Mouse (Mus musculus): ENCODE results near the gene Prune2. TPM values are rescaled to one million over a fixed set of nuclear protein-coding genes. Genes with fewer than 3 reads are reported as not detected.

Prune2 gene
- polyA plus RNA-seq, 1 experiment from 2014 or later: 0.67 TPM

- DNase-seq: no peak
Measured at GRCm38 (mm10) chr19:17230013-17230412, 274.1 kb downstream of the Prune2 start.

GRCm38 (mm10) chr19:17238471-17238870 lies 282.6 kb downstream of the Prune2 start:
- Histone ChIP-seq H3K4me2 (ENCODE audit: low read depth, low read length) (no peak overlapping the region), H3K9me3 (ENCODE audit: low read length) (no peaks in the 10 kb centered on the region), H3K4me1 (ENCODE audit: insufficient read depth) (no peaks in the 10 kb centered on the region), H3K27me3 (ENCODE audit: insufficient read depth, low read length) (no peaks in the 10 kb centered on the region), H3K9ac (replicated peaks) (no peak overlapping the region), H3K27ac (ENCODE audit: low read depth) (no peak overlapping the region), H3K36me3 (replicated peaks; ENCODE audit: insufficient read depth, low read length) (no peaks in the 10 kb centered on the region), H3K4me3 (ENCODE audit: low read depth, low read length) (no peak overlapping the region)
- no peak for DNase-seq
- TF ChIP-seq CTCF (IDR thresholded peaks at IDR 0.05; ENCODE audit: low read depth) (no peak), EP300 (IDR thresholded peaks at IDR 0.05; ENCODE audit: low read depth) (no peak)
- WGBS (ENCODE audit: insufficient replicate concordance): 65% methylated on average over 3 of the region's 3 CpGs
- ATAC-seq: no peak

More at GRCm38 (mm10) chr19:17230013-17230412, 274.1 kb downstream of the Prune2 start:
- Histone ChIP-seq H3K27ac (ENCODE audit: low read depth) (no peak overlapping the region), H3K4me3 (ENCODE audit: low read depth, low read length) (no peak overlapping the region), H3K27me3 (ENCODE audit: insufficient read depth, low read length) (no peaks in the 10 kb centered on the region), H3K4me2 (ENCODE audit: low read depth, low read length) (no peak overlapping the region), H3K9ac (replicated peaks) (no peak overlapping the region), H3K36me3 (replicated peaks; ENCODE audit: insufficient read depth, low read length) (no peaks in the 10 kb centered on the region), H3K4me1 (ENCODE audit: insufficient read depth) (no peaks in the 10 kb centered on the region), H3K9me3 (ENCODE audit: low read length) (no peaks in the 10 kb centered on the region)
- 45% methylated on average over 1 of the region's 1 CpGs for WGBS (ENCODE audit: insufficient replicate concordance)
- ATAC-seq: peak; percentile 79
- TF ChIP-seq CTCF (IDR thresholded peaks at IDR 0.05; ENCODE audit: low read depth): no peak

GRCm38 (mm10) chr19:17240170-17241077 lies 284.5 kb downstream of the Prune2 start:
- H3K9ac ChIP-seq (replicated peaks): no peak overlapping the region
- no peak overlapping the region for H3K27ac ChIP-seq (ENCODE audit: low read depth)
- no peaks in the 10 kb centered on the region for H3K9me3 ChIP-seq (ENCODE audit: low read length)
- H3K27me3 ChIP-seq (ENCODE audit: insufficient read depth, low read length): no peaks in the 10 kb centered on the region
- no peak for TF ChIP-seq EP300 (IDR thresholded peaks at IDR 0.05; ENCODE audit: low read depth)
- H3K36me3 ChIP-seq (replicated peaks; ENCODE audit: insufficient read depth, low read length): no peaks in the 10 kb centered on the region
- DNase-seq (no peak), ATAC-seq (no peak)
- H3K4me2 ChIP-seq (ENCODE audit: low read depth, low read length): no peak overlapping the region
- 61% methylated on average over 7 of the region's 7 CpGs for WGBS (ENCODE audit: insufficient replicate concordance)
- no peak overlapping the region for H3K4me3 ChIP-seq (ENCODE audit: low read depth, low read length)
- H3K4me1 ChIP-seq (ENCODE audit: insufficient read depth): no peaks in the 10 kb centered on the region

- Histone ChIP-seq H3K27me3 (ENCODE audit: insufficient read depth, low read length) (no peaks in the 10 kb centered on the region), H3K36me3 (replicated peaks; ENCODE audit: insufficient read depth, low read length) (no peaks in the 10 kb centered on the region), H3K27ac (ENCODE audit: low read depth) (no peak overlapping the region), H3K9me3 (ENCODE audit: low read length) (no peaks in the 10 kb centered on the region), H3K9ac (replicated peaks) (no peak overlapping the region), H3K4me1 (ENCODE audit: insufficient read depth) (no peaks in the 10 kb centered on the region), H3K4me3 (ENCODE audit: low read depth, low read length) (no peak overlapping the region), H3K4me2 (ENCODE audit: low read depth, low read length) (no peak overlapping the region)
- WGBS (ENCODE audit: insufficient replicate concordance): 69% methylated on average over 1 of the region's 1 CpGs
- ATAC-seq (no peak), DNase-seq (no peak)
- no peak for TF ChIP-seq CTCF (IDR thresholded peaks at IDR 0.05; ENCODE audit: low read depth)
- TF ChIP-seq EP300 (IDR thresholded peaks at IDR 0.05; ENCODE audit: low read depth): no peak
Measured at GRCm38 (mm10) chr19:17241206-17241605, 285.3 kb downstream of the Prune2 start.

- Histone ChIP-seq H3K9me3 (ENCODE audit: low read length) (no peaks in the 10 kb centered on the region), H3K9ac (replicated peaks) (no peak overlapping the region), H3K4me1 (ENCODE audit: insufficient read depth) (no peaks in the 10 kb centered on the region), H3K36me3 (replicated peaks; ENCODE audit: insufficient read depth, low read length) (no peaks in the 10 kb centered on the region), H3K4me3 (ENCODE audit: low read depth, low read length) (no peak overlapping the region), H3K4me2 (ENCODE audit: low read depth, low read length) (no peak overlapping the region), H3K27ac (ENCODE audit: low read depth) (no peak overlapping the region), H3K27me3 (ENCODE audit: insufficient read depth, low read length) (no peaks in the 10 kb centered on the region)
- WGBS (ENCODE audit: insufficient replicate concordance): 62% methylated on average over 5 of the region's 5 CpGs
- ATAC-seq: no peak
- DNase-seq: no peak
- TF ChIP-seq EP300 (IDR thresholded peaks at IDR 0.05; ENCODE audit: low read depth): no peak
- TF ChIP-seq CTCF (IDR thresholded peaks at IDR 0.05; ENCODE audit: low read depth): no peak
Measured at GRCm38 (mm10) chr19:17242962-17243361, 287.0 kb downstream of the Prune2 start.

- DNase-seq: no peak
- no peak overlapping the region for H3K4me2 ChIP-seq (ENCODE audit: low read depth, low read length)
- H3K9ac ChIP-seq (replicated peaks): no peak overlapping the region
- WGBS (ENCODE audit: insufficient replicate concordance): 88% methylated on average over 7 of the region's 7 CpGs
- H3K27me3 ChIP-seq (ENCODE audit: insufficient read depth, low read length): no peaks in the 10 kb centered on the region
- no peaks in the 10 kb centered on the region for H3K4me1 ChIP-seq (ENCODE audit: insufficient read depth)
- H3K36me3 ChIP-seq (replicated peaks; ENCODE audit: insufficient read depth, low read length): no peaks in the 10 kb centered on the region
- TF ChIP-seq CTCF (IDR thresholded peaks at IDR 0.05; ENCODE audit: low read depth) (no peak), EP300 (IDR thresholded peaks at IDR 0.05; ENCODE audit: low read depth) (no peak)
- H3K4me3 ChIP-seq (ENCODE audit: low read depth, low read length): no peak overlapping the region
- H3K9me3 ChIP-seq (ENCODE audit: low read length): no peaks in the 10 kb centered on the region
- no peak for ATAC-seq
- no peak overlapping the region for H3K27ac ChIP-seq (ENCODE audit: low read depth)
Measured at GRCm38 (mm10) chr19:17244544-17244943, 288.6 kb downstream of the Prune2 start.

All from liver, postnatal 0 days (tissue).